Mouse (Mus musculus): ENCODE data around the gene Ccl9.

DNA sequence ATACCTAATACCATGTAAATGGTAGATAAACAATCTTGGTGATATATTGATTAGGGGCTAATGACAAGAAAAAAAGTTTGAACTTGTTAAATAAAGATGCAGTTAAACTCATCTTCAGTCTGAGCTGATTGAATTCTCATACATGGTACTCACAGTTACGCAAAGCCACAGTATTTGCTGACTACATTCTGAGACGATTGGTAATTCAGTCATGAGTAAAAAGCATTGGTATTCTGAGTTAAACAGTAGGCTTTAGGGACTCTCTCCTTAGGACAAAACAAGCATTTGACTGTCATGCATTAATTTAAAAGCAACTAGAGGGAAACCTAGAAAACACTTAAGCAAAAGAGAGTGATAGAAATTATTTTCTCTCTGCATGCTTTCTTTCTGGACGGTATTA, 45.1 kb upstream of the Ccl9 start:
- no peak for TF ChIP-seq ZNF384 (IDR thresholded peaks at IDR 0.05; ENCODE audit: low read depth, low read length)
- TF ChIP-seq HCFC1 (IDR thresholded peaks at IDR 0.05; ENCODE audit: borderline replicate concordance, insufficient read depth, low read length) = no peak
- no peak for TF ChIP-seq ZC3H11A (IDR thresholded peaks at IDR 0.05; ENCODE audit: borderline replicate concordance, low read depth, low read length)

All from ES-E14 (cell line).